Mouse (Mus musculus): ENCODE measurements around the gene Me3. TPM values are rescaled to one million over a fixed set of nuclear protein-coding genes. Genes with fewer than 3 reads are reported as not detected.
A peak's percentile ranks its signal among the peaks of the same experiment; 100 is the strongest.

The Me3 gene
- total and polyA plus RNA-seq, 2 experiments from 2014 or later = 15.5 to 23.5 TPM

- Histone ChIP-seq H3K36me3 (replicated peaks; ENCODE audit: control insufficient read depth, insufficient read depth, low read length) (no peaks in the 10 kb centered on the region), H3K9ac (replicated peaks; ENCODE audit: low read depth, low read length) (no peak overlapping the region), H3K27me3 (ENCODE audit: control insufficient read depth, insufficient read depth, low read length) (no peaks in the 10 kb centered on the region), H3K27ac (ENCODE audit: low read depth) (no peak overlapping the region), H3K4me3 (ENCODE audit: low read depth, low read length) (no peak overlapping the region), H3K9me3 (replicated peaks; ENCODE audit: control insufficient read depth, low read length) (no peaks in the 10 kb centered on the region), H3K4me2 (ENCODE audit: low read depth, low read length) (peak overlapping the region; percentile 34), H3K4me1 (ENCODE audit: control insufficient read depth, insufficient read depth) (peaks cover 14% of the 10 kb centered on the region; the same call in 1 of the 2 replicates)
- WGBS = 25% methylated on average over 7 of the region's 7 CpGs
- no peak for ATAC-seq (ENCODE audit: insufficient read depth, low read depth)
- DNase-seq (ENCODE audit: low spot score) = no peak
- TF ChIP-seq EP300 (IDR thresholded peaks at IDR 0.05; ENCODE audit: low read depth) (no peak), CTCF (IDR thresholded peaks at IDR 0.05; ENCODE audit: low read depth) (no peak)
Observed at GRCm38 (mm10) chr7:89748415-89748814, 116.2 kb downstream of the Me3 start.

DNA sequence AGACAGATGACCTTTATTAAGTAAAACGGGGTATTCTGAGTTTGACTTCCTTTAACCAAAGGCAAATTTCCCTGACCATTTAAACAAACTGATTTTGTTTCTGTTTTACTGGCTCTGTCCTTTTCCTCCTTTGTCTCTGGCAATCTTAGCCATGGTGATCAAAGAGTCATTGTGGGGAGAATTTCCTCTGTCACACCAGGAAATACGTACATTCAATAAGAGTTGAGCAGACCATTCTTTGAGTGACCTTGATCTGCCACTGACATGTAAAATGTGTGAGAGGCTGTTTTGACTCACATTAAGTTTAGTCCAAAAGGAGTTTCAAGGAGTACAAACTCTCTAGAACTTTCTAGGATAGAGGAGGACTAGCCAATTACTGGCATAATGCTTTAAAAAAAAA is 117.0 kb downstream of the Me3 start:
- 56% methylated on average over 2 of the region's 2 CpGs for WGBS
- Histone ChIP-seq H3K4me1 (ENCODE audit: control insufficient read depth, insufficient read depth) (peaks cover 14% of the 10 kb centered on the region; the same call in 1 of the 2 replicates), H3K4me3 (ENCODE audit: low read depth, low read length) (no peak overlapping the region), H3K9me3 (replicated peaks; ENCODE audit: control insufficient read depth, low read length) (no peaks in the 10 kb centered on the region), H3K36me3 (replicated peaks; ENCODE audit: control insufficient read depth, insufficient read depth, low read length) (no peaks in the 10 kb centered on the region), H3K27me3 (ENCODE audit: control insufficient read depth, insufficient read depth, low read length) (no peaks in the 10 kb centered on the region), H3K4me2 (ENCODE audit: low read depth, low read length) (no peak overlapping the region), H3K27ac (ENCODE audit: low read depth) (peak overlapping the region; percentile 39; the same call in 1 of the 2 replicates), H3K9ac (replicated peaks; ENCODE audit: low read depth, low read length) (no peak overlapping the region)
- no peak for TF ChIP-seq CTCF (IDR thresholded peaks at IDR 0.05; ENCODE audit: low read depth)
- TF ChIP-seq EP300 (IDR thresholded peaks at IDR 0.05; ENCODE audit: low read depth) = no peak
- DNase-seq (ENCODE audit: low spot score) (no peak), ATAC-seq (ENCODE audit: insufficient read depth, low read depth) (no peak)

- Histone ChIP-seq H3K36me3 (replicated peaks; ENCODE audit: control insufficient read depth, insufficient read depth, low read length) (no peaks in the 10 kb centered on the region), H3K9ac (replicated peaks; ENCODE audit: low read depth, low read length) (no peak overlapping the region), H3K4me3 (ENCODE audit: low read depth, low read length) (no peak overlapping the region), H3K4me1 (ENCODE audit: control insufficient read depth, insufficient read depth) (no peaks in the 10 kb centered on the region), H3K9me3 (replicated peaks; ENCODE audit: control insufficient read depth, low read length) (no peaks in the 10 kb centered on the region), H3K27ac (ENCODE audit: low read depth) (no peak overlapping the region), H3K27me3 (ENCODE audit: control insufficient read depth, insufficient read depth, low read length) (no peaks in the 10 kb centered on the region), H3K4me2 (ENCODE audit: low read depth, low read length) (no peak overlapping the region)
- WGBS = 84% methylated on average over 5 of the region's 5 CpGs
- ATAC-seq (ENCODE audit: insufficient read depth, low read depth) (no peak), DNase-seq (ENCODE audit: low spot score) (no peak)
- TF ChIP-seq EP300 (IDR thresholded peaks at IDR 0.05; ENCODE audit: low read depth) (no peak), CTCF (IDR thresholded peaks at IDR 0.05; ENCODE audit: low read depth) (no peak)
Observed at GRCm38 (mm10) chr7:89766678-89767508, 134.7 kb downstream of the Me3 start.

GRCm38 (mm10) chr7:89769106-89769896 is 137.1 kb downstream of the Me3 start:
- H3K27me3 ChIP-seq (ENCODE audit: control insufficient read depth, insufficient read depth, low read length) = no peaks in the 10 kb centered on the region
- no peak for ATAC-seq (ENCODE audit: insufficient read depth, low read depth)
- H3K27ac ChIP-seq (ENCODE audit: low read depth) = no peak overlapping the region
- 48% methylated on average over 9 of the region's 9 CpGs for WGBS
- 0 out of 2 replicates have a peak, but pooled peaks cover 5% of the 10 kb centered on the region for H3K4me1 ChIP-seq (ENCODE audit: control insufficient read depth, insufficient read depth)
- no peak overlapping the region for H3K4me2 ChIP-seq (ENCODE audit: low read depth, low read length)
- no peak for DNase-seq (ENCODE audit: low spot score)
- no peaks in the 10 kb centered on the region for H3K9me3 ChIP-seq (replicated peaks; ENCODE audit: control insufficient read depth, low read length)
- no peak overlapping the region for H3K4me3 ChIP-seq (ENCODE audit: low read depth, low read length)
- no peak overlapping the region for H3K9ac ChIP-seq (replicated peaks; ENCODE audit: low read depth, low read length)
- H3K36me3 ChIP-seq (replicated peaks; ENCODE audit: control insufficient read depth, insufficient read depth, low read length) = no peaks in the 10 kb centered on the region
- TF ChIP-seq EP300 (IDR thresholded peaks at IDR 0.05; ENCODE audit: low read depth) (no peak), CTCF (IDR thresholded peaks at IDR 0.05; ENCODE audit: low read depth) (no peak)

- Histone ChIP-seq H3K4me3 (ENCODE audit: low read depth, low read length) (no peak overlapping the region), H3K36me3 (replicated peaks; ENCODE audit: control insufficient read depth, insufficient read depth, low read length) (no peaks in the 10 kb centered on the region), H3K9me3 (replicated peaks; ENCODE audit: control insufficient read depth, low read length) (no peaks in the 10 kb centered on the region), H3K4me2 (ENCODE audit: low read depth, low read length) (no peak overlapping the region), H3K27ac (ENCODE audit: low read depth) (no peak overlapping the region), H3K27me3 (ENCODE audit: control insufficient read depth, insufficient read depth, low read length) (no peaks in the 10 kb centered on the region), H3K9ac (replicated peaks; ENCODE audit: low read depth, low read length) (no peak overlapping the region), H3K4me1 (ENCODE audit: control insufficient read depth, insufficient read depth) (0 out of 2 replicates have a peak, but pooled peaks cover 5% of the 10 kb centered on the region)
- no peak for ATAC-seq (ENCODE audit: insufficient read depth, low read depth)
- DNase-seq (ENCODE audit: low spot score) = no peak
- TF ChIP-seq CTCF (IDR thresholded peaks at IDR 0.05; ENCODE audit: low read depth) = no peak
- TF ChIP-seq EP300 (IDR thresholded peaks at IDR 0.05; ENCODE audit: low read depth) = no peak
- 62% methylated on average over 6 of the region's 6 CpGs for WGBS
Observed at GRCm38 (mm10) chr7:89770021-89770420, 137.8 kb downstream of the Me3 start.

Data from heart, postnatal 0 days (tissue).